Mouse (Mus musculus) frontal cortex, postnatal 10 days (tissue): ENCODE measurements at regions not wholly inside any gene's neighbourhood (a gene's known extent, or its start where the extent isn't known, plus 50 kb on each side); places are given as distances from the start of the nearest gene placed in this dataset.

ENCODE experiments used
- DNase-seq, 2 experiments: peaks; one replicate each; pipeline ENCODE4 v3.0.0; 2022; ENCODE audit warnings: low spot score in 2 of 2, mixed read lengths in 1 of 2

- DNase-seq, result no peak
Observed at GRCm38 (mm10) chr2:75484951-75485350, 174.1 kb upstream of the Hnrnpa3 start.

- DNase-seq, result no peak
Observed at GRCm38 (mm10) chr2:75491150-75491549, 167.9 kb upstream of the Hnrnpa3 start.

- no peak for DNase-seq
Observed at GRCm38 (mm10) chr2:75491789-75492500, 167.1 kb upstream of the Hnrnpa3 start.

GRCm38 (mm10) chr2:75492501-75492898 is 166.6 kb upstream of the Hnrnpa3 start:
- no peak for DNase-seq

GRCm38 (mm10) chr2:75496606-75497240 is 162.3 kb upstream of the Hnrnpa3 start:
- DNase-seq, result no peak

GRCm38 (mm10) chr2:75510223-75510622 is 148.8 kb upstream of the Hnrnpa3 start:
- no peak for DNase-seq

GRCm38 (mm10) chr2:75512422-75513170 is 146.5 kb upstream of the Hnrnpa3 start:
- no peak for DNase-seq

- no peak for DNase-seq
Observed at GRCm38 (mm10) chr2:75514171-75514570, 144.9 kb upstream of the Hnrnpa3 start.

- DNase-seq, result no peak
Observed at GRCm38 (mm10) chr2:75516223-75516622, 142.8 kb upstream of the Hnrnpa3 start.

- DNase-seq, result no peak
Observed at GRCm38 (mm10) chr2:75517096-75517495, 142.0 kb upstream of the Hnrnpa3 start.

GRCm38 (mm10) chr2:75518607-75519006 is 140.5 kb upstream of the Hnrnpa3 start:
- no peak for DNase-seq

- no peak for DNase-seq
Observed at GRCm38 (mm10) chr2:75525562-75525961, 133.5 kb upstream of the Hnrnpa3 start.

- no peak for DNase-seq
Observed at GRCm38 (mm10) chr2:75528706-75529105, 130.4 kb upstream of the Hnrnpa3 start.

GRCm38 (mm10) chr2:75538114-75538513 is 120.9 kb upstream of the Hnrnpa3 start:
- no peak for DNase-seq

GRCm38 (mm10) chr2:75539726-75540125 is 119.3 kb upstream of the Hnrnpa3 start:
- no peak for DNase-seq

GRCm38 (mm10) chr2:75542331-75542730 is 116.7 kb upstream of the Hnrnpa3 start:
- DNase-seq, result no peak

- DNase-seq, result no peak
Observed at GRCm38 (mm10) chr2:75542781-75543180, 116.3 kb upstream of the Hnrnpa3 start.

- DNase-seq, result no peak
Observed at GRCm38 (mm10) chr2:75545971-75546370, 113.1 kb upstream of the Hnrnpa3 start.

GRCm38 (mm10) chr2:75555676-75556075 is 103.4 kb upstream of the Hnrnpa3 start:
- no peak for DNase-seq

- DNase-seq, result no peak
Observed at GRCm38 (mm10) chr2:75556744-75557143, 102.3 kb upstream of the Hnrnpa3 start.

- no peak for DNase-seq
Observed at GRCm38 (mm10) chr2:75557392-75557791, 101.7 kb upstream of the Hnrnpa3 start.

- DNase-seq, result no peak
Observed at GRCm38 (mm10) chr2:75559920-75560319, 99.1 kb upstream of the Hnrnpa3 start.
